Mouse (Mus musculus): Measurements from ENCODE around the gene Polr2h.
A peak's percentile ranks its signal among the peaks of the same experiment; 100 is the strongest.

Polr2h gene

DNA sequence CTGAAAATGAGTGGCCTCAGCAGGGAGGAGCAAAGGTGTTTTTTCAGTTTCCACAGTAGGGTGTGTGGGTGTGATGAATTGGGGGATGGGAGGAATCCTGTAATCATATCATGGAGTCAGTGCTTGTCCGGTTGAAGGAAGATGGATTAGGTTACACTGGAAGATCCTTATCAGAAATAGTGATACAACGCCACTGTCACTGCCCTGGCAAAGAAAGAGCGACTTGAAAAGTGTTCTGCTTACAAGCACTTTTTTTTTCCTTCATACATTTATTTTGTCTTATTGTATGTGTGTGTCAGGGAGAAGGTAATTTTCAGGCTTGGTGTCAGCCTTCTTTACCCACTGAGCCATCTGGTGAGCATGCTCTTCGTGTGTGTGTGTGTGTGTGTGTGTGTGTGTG is 5.3 kb downstream of the Polr2h start:
- DNase-seq (ENCODE audit: low spot score in 2 of 2), result no peak

DNA sequence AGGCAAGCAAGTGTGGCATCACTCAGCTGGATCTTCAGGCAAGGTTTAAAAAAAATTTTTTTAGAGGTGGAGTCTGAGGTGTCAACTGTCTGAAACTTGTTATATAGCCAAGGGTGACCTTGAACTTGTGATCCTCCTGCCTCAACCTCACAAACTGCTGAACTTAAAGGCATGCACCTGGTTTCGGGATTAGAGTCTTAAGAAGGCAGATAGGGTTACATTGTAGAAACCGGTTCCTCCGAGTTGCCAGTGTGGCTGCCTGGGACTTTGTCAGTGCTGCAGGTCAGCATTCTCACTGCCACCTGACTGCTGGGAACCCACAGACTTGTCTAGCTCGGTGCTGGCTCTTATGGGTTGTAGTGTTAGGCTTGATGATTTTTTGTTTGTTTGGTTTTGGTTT is 5.8 kb downstream of the Polr2h start:
- no peak for DNase-seq (ENCODE audit: low spot score in 2 of 2)

- DNase-seq (ENCODE audit: low spot score in 2 of 2), result no peak
Measured at GRCm38 (mm10) chr16:20724338-20724748, 6.9 kb downstream of the Polr2h start.

DNA sequence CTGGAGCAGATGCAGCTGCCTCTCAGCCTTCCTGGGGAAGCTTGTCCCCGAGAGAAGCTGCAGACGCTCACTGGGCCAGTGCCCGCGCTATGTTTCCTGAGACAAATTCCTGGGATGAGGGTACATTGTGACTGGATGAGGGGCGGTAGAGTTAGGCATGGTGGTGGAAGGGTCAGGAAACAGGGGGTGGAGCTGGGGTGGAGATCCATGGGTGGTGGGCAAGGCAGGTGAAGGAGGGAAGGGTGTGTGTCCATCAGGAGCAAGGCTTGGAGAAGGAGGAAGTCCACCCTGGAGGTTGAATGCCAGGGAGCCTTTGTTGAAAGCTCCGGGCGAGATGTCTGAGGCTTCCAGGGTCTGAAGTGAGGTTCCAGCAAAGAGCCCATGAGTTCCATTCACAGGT is 7.9 kb downstream of the Polr2h start:
- DNase-seq (ENCODE audit: low spot score in 2 of 2), result no peak

- no peak for DNase-seq (ENCODE audit: low spot score in 2 of 2)
Measured at GRCm38 (mm10) chr16:20725750-20726149, 8.3 kb downstream of the Polr2h start.

- no peak for DNase-seq (ENCODE audit: low spot score in 2 of 2)
Measured at GRCm38 (mm10) chr16:20726384-20726783, 8.9 kb downstream of the Polr2h start.

DNA sequence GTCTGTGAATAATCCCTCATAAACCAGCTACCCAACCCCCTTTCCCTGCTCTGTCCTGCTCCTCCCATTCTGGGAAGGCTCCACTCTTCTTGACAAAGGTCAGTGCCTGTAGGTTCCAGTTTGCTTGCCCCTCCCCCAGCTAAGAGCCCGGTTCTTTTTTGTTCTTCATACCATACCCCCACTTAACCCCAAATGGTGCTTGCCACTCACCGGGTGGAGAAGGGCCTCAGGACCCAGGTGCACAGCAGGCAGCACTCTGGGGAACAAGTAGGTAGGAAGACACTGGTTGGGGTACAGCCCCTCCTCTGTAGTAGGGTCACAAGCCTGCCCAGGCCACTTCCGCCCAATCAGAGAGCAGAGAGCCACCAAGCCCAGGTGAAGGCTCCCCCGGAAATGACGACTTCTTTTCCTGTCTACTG is 12.8 kb downstream of the Polr2h start:
- no peak for DNase-seq (ENCODE audit: low spot score in 2 of 2)

- DNase-seq (ENCODE audit: low spot score in 2 of 2), result no peak
Measured at GRCm38 (mm10) chr16:20731688-20732087, 14.2 kb downstream of the Polr2h start.

GRCm38 (mm10) chr16:20732251-20732924 is 14.9 kb downstream of the Polr2h start:
- DNase-seq (ENCODE audit: low spot score in 2 of 2), result no peak

DNA sequence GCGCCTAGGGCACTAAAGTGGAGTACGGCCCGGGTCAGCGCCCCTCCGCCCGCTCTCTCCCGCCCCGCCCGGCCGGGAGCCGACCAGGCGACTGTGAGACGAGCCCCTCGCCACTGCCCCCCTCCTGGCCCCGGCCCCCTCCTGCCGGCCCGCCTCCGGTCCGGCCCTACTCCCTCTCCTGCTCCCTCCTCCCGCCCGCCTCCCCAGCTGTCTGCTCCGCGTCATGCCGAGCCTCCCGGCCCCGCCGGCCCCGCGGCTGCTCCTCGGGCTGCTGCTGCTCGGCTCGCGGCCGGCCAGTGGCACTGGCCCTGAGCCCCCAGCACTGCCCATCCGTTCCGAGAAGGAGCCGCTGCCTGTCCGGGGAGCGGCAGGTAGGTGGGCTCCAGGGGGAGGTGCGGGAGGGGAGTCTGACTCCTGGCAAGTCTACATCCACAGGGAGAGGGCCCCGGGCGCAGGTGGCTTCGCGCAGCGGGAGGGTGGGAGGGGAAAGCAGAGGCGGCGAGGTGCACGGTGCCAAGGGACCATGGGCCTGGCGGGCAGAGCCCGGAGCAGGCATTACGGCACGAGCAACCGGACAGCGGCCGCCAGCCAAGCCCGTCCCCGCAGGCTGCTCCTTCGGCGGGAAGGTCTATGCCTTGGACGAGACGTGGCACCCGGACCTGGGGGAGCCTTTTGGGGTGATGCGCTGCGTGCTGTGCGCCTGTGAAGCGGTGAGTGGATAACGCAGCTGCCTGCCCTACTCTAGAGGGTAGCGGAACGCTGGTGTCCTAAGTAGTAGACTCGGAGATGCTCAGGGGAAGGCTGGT is 15.7 kb downstream of the Polr2h start, which contains the start of gene Chrd:
Chrd (plus strand) TSS at position 203 of the 806 bp plus-strand sequence.
- no peak for DNase-seq (ENCODE audit: low spot score in 2 of 2)

- no peak for DNase-seq (ENCODE audit: low spot score in 2 of 2)
Measured at GRCm38 (mm10) chr16:20733731-20734730, 16.6 kb downstream of the Polr2h start, which contains the start of gene Thpo. Gene Thpo (minus strand): TSS chr16:20734511.

DNA sequence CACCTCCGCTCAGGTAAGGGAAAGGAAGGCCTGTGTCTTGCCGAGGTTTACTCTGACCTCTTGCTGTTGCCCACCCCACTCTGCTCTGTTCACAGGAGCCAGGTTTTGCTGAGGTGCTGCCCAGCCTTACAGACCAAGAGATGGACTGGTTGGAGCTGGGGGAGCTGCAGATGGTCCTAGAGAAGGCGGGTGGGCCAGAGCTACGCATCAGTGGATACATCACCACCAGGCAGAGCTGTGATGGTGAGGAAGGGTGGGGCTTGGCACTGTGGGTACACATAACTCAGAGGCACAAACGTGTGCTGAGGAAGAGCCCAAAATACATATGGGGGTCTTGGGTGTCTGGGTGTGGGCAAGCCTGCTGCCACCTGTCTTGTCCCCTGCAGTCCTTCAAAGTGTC is 18.2 kb downstream of the Polr2h start:
- no peak for DNase-seq (ENCODE audit: low spot score in 2 of 2)

GRCm38 (mm10) chr16:20736168-20736567 is 18.7 kb downstream of the Polr2h start:
- DNase-seq (ENCODE audit: low spot score in 2 of 2), result no peak

- DNase-seq (ENCODE audit: low spot score in 2 of 2), result no peak
Measured at GRCm38 (mm10) chr16:20736823-20737222, 19.4 kb downstream of the Polr2h start.

GRCm38 (mm10) chr16:20739845-20740244 is 22.4 kb downstream of the Polr2h start:
- DNase-seq (ENCODE audit: low spot score in 2 of 2), result no peak

GRCm38 (mm10) chr16:20746641-20747040 is 29.2 kb downstream of the Polr2h start:
- peak; percentile 78 to 80 for DNase-seq (ENCODE audit: low spot score in 2 of 2)

DNA sequence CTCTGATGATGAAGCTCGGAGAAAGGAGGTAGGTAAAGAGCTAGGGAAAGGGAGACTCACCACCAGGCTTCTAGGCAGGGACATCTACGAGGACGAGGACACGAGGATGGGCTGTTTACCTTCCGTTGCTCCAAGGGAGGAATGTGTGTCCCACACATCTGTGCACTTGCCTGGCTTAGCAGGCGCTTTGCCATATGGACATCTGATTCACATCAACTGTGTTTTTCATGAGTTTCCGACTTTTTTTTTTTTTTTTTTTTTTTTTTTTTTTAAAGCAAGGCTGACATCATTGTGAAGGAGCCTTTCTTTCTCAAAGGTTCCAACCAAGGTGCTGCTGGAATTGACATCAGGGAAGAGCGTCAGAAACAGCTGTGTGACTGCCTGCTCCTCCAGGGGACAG is 33.1 kb downstream of the Polr2h start:
- no peak for DNase-seq (ENCODE audit: low spot score in 2 of 2)

DNA sequence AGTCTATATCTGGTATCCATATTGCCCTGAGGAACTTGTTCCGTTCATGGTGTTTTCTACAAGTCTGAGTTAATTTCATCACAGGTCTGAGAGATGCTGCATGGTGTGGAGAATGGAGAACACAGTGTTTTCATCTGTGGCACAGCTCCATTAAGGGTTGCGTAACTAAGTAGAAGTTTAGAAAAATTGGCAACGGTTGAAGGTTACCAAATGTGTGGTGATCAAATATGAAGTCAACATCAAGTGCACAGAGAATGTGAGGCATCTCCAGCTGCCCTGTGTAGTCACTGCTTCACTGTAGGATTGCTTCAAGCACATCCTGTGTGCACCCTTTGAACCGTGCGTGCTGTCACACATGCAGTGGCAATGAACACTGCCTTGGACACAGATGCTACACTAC is 38.6 kb downstream of the Polr2h start:
- no peak for DNase-seq (ENCODE audit: low spot score in 2 of 2)

DNA sequence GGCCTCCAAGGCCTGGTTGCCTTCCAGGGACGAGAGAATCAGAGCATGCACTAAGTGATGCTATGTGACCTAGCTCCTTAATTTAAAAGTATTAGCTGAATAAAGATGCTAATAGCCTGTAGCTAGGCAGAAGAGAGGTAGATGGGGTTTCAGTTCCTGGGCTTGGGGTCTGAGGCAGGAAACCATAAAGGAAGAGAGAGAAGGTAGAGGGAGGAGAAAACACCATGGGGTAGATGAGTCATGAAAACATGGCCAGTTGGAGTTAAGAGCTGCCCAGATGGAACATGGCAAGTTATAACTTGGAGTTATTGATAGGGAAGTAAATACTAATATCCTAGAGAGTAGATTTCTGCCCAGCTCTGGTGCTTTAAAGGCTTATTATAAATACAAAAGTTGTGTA is 39.9 kb downstream of the Polr2h start:
- no peak for DNase-seq (ENCODE audit: low spot score in 2 of 2)

GRCm38 (mm10) chr16:20761681-20762080 is 44.2 kb downstream of the Polr2h start:
- DNase-seq (ENCODE audit: low spot score in 2 of 2), result no peak

GRCm38 (mm10) chr16:20765244-20765643 is 47.8 kb downstream of the Polr2h start:
- DNase-seq (ENCODE audit: low spot score in 2 of 2), result no peak
